Mouse (Mus musculus) heart, embryonic 14.5 days (tissue): ENCODE measurements around the gene Cdkl4. TPM values are rescaled to one million over a fixed set of nuclear protein-coding genes. Genes with fewer than 3 reads are reported as not detected.

Experiments
- ATAC-seq: fragments of 200-750 bp; cut with Nextera tagmentation; 2 replicates; pipeline ENCODE4 v1.8.0; 2017; ENCODE audit warnings: low read depth, moderate TSS enrichment; ENCODE audit not compliant: insufficient number of reproducible peaks, insufficient read depth, low FRiP score
- H3K27ac ChIP-seq, 2 experiments: fragments of 200-500 bp in 1 of 2; fragments of 300-500 bp in 1 of 2; sonication (generic) in 1 of 2; replicated peaks in 1 of 2; 2 replicates each; pipeline ENCODE4 v1.5.1; 2012 to 2014; ENCODE audit warnings: low read depth in 2 of 2, low read length in 2 of 2, control low read depth in 1 of 2, mild to moderate bottlenecking in 1 of 2, mixed read lengths in 1 of 2; ENCODE audit not compliant: control insufficient read depth in 1 of 2, insufficient read depth in 1 of 2
- H3K27me3 ChIP-seq: fragments of 300-500 bp; sonication (generic); 2 replicates; pipeline ENCODE4 v1.6.1; 2014; ENCODE audit warnings: mild to moderate bottlenecking, low read length, control low read depth; ENCODE audit not compliant: control insufficient read depth, insufficient read depth
- H3K36me3 ChIP-seq: fragments of 300-500 bp; sonication (generic); 2 replicates; pipeline ENCODE4 v1.6.1; 2014; ENCODE audit warnings: mild to moderate bottlenecking, control low read depth, low read length, mixed read lengths; ENCODE audit not compliant: control insufficient read depth, insufficient read depth
- H3K4me1 ChIP-seq, 2 experiments: fragments of 200-500 bp in 1 of 2; fragments of 300-500 bp in 1 of 2; sonication (generic) in 1 of 2; 2 replicates each; pipeline ENCODE4 v1.6.1; 2012 to 2014; ENCODE audit warnings: low read length in 2 of 2, control low read depth in 1 of 2, mixed read lengths in 1 of 2; ENCODE audit not compliant: control insufficient read depth in 2 of 2, insufficient read depth in 2 of 2
- H3K4me2 ChIP-seq: fragments of 300-500 bp; sonication (generic); 2 replicates; pipeline ENCODE4 v1.6.1; 2014; ENCODE audit warnings: mild to moderate bottlenecking, low read length
- H3K4me3 ChIP-seq, 2 experiments: fragments of 200-500 bp in 1 of 2; fragments of 300-500 bp in 1 of 2; sonication (generic) in 1 of 2; 2 replicates each; pipeline ENCODE4 v1.5.1; 2012 to 2014; ENCODE audit warnings: low read length in 2 of 2, mild to moderate bottlenecking in 2 of 2, control low read depth in 1 of 2, low read depth in 1 of 2, moderate library complexity in 1 of 2; ENCODE audit not compliant: control insufficient read depth in 1 of 2, insufficient read depth in 1 of 2
- H3K9ac ChIP-seq: fragments of 300-500 bp; sonication (generic); 2 replicates; pipeline ENCODE4 v1.6.1; 2014; ENCODE audit warnings: mild to moderate bottlenecking, low read length
- H3K9me3 ChIP-seq: fragments of 300-500 bp; sonication (generic); 2 replicates; pipeline ENCODE4 v1.6.1; 2016; ENCODE audit warnings: low read length, control low read depth; ENCODE audit not compliant: control insufficient read depth
- WGBS: fragments of 180-500 bp; shearing (Covaris S2); extraction: QIAGEN DNeasy Blood & Tissue Kit; methylation state at CpG from one replicate; pipeline ENCODE4 v1.1.7; 2014; 5-methylcytosine and 5-hydroxymethylcytosine counted together
- polyA plus RNA-seq: library from polyadenylated mRNA; unstranded; fragments of >200 nt; fragmentation: Nextera tagmentation; extraction: Ambion mirVana; gene quantifications from 2 replicates; pipeline ENCODE4 v1.2.1, GENCODE M21; 2014

The Cdkl4 gene
- polyA plus RNA-seq, 1 experiment from 2014 or later = not detected

DNA sequence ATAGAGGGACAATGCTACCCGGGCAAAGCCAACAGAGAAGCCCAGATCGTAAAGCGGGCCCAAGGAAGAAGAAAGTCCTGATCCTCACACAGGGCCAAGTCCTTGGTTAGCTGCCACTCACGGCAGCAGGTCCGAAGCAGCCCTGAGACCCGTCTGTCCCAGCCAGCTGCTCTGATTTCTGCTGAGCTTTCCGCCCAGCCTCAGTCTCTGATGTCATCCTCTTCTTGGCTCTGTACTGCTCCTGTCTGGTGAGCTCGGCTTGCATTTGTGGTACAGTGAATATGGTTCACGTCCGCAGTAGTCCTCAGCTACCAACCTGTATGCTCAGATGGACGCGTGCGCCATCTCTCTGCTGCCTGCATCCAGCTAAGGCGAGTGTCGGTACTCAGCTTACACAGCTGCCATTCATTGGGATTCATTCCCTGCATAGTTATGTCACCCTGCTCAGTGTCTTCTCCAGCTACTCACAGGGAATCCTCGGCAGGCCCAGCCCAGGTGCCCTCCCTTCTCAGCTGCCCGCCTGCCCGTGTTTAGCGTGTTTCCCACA is 25.5 kb upstream of the Cdkl4 start:
- H3K27me3 ChIP-seq = no peaks in the 10 kb centered on the region
- no peak for ATAC-seq
- H3K9ac ChIP-seq = no peak overlapping the region
- H3K4me2 ChIP-seq = no peak overlapping the region
- WGBS = 90% methylated on average over 19 of the region's 19 CpGs
- no peak overlapping the region for H3K27ac ChIP-seq
- peaks cover 4% of the 10 kb centered on the region; the same call in 1 of the 2 replicates for H3K9me3 ChIP-seq
- no peak overlapping the region for H3K4me3 ChIP-seq
- H3K4me1 ChIP-seq = no peaks in the 10 kb centered on the region
- H3K36me3 ChIP-seq = peaks cover 92% of the 10 kb centered on the region

DNA sequence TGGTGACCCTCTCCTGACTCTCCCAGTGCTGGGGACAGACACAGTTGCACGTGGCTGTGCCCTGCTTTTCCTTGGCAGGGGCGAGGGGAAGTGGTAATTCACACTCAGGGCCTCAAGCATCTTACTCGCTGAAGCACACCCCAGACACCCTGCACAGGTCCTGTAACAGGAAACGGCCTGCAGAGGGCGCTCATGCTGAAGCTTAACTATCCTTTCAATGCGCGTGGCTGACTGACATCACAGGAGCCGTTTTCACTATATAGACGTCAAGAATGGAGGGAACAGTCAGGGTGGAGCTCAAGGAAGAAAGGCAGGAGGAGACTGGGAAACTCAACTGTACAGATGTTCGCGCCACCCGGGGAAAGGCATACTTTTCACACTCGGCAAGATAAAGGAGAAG is 23.8 kb upstream of the Cdkl4 start:
- H3K27ac ChIP-seq = no peak overlapping the region
- no peak for ATAC-seq

DNA sequence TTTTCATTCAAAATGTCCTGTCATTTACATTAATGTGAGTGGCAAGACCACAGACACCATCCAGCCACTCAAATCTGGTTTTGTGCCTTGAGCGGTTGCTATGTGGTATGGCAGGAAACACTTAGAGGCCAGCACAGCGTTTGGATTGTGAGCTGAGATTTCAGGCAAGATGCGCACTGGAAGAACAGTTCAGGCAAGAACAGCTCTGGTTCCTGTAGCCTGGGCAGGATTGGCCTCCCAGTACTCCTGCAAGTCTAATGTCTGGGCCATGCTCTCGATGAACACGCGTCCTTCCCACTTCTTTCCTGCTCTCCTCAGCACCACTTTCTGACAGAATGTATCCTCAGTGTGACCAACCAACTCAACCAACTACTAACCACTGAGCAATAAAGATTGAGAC is 5.4 kb upstream of the Cdkl4 start:
- H3K36me3 ChIP-seq = peaks cover 70% of the 10 kb centered on the region
- WGBS = 89% methylated on average over 6 of the region's 6 CpGs
- H3K27ac ChIP-seq = no peak overlapping the region
- H3K9me3 ChIP-seq = no peaks in the 10 kb centered on the region
- H3K9ac ChIP-seq = no peak overlapping the region
- no peak for ATAC-seq
- H3K4me2 ChIP-seq = no peak overlapping the region
- no peaks in the 10 kb centered on the region for H3K4me1 ChIP-seq
- H3K4me3 ChIP-seq = no peak overlapping the region
- no peaks in the 10 kb centered on the region for H3K27me3 ChIP-seq

More for the DNA sequence above, 23.8 kb upstream of the Cdkl4 start:
- H3K4me3 ChIP-seq = no peak overlapping the region
- no peaks in the 10 kb centered on the region for H3K4me1 ChIP-seq
- WGBS = 66% methylated on average over 13 of the region's 13 CpGs
- H3K9me3 ChIP-seq = peaks cover 4% of the 10 kb centered on the region; the same call in 1 of the 2 replicates
- H3K4me2 ChIP-seq = no peak overlapping the region
- peaks cover 93% of the 10 kb centered on the region for H3K36me3 ChIP-seq
- no peak overlapping the region for H3K9ac ChIP-seq
- no peaks in the 10 kb centered on the region for H3K27me3 ChIP-seq

DNA sequence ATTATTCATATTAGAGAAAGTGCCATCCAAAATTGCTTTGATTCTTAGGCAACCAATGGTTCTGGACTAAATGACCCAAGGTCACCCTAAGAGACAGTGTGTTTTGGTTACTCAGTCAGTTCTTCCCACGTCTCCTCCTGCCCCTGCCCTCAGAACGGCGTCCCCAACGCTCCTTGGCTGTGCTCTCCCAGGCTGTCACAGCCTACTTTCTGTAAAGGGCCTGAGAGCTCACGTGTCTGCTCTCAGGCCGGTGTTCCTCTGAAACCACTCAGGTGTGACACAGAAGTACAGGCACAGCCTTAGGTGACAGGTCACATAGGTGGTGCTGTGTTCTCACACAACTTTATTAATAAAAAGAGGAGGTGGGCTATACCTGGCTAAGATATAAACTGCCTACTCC is 2.3 kb upstream of the Cdkl4 start:
- H3K27ac ChIP-seq = no peak overlapping the region
- no peaks in the 10 kb centered on the region for H3K9me3 ChIP-seq
- no peaks in the 10 kb centered on the region for H3K27me3 ChIP-seq
- no peak overlapping the region for H3K4me3 ChIP-seq
- WGBS = 75% methylated on average over 6 of the region's 6 CpGs
- no peak overlapping the region for H3K4me2 ChIP-seq
- H3K9ac ChIP-seq = no peak overlapping the region
- ATAC-seq = no peak
- peaks cover 51% of the 10 kb centered on the region for H3K36me3 ChIP-seq
- peaks cover 0 to 5% of the 10 kb centered on the region in 2 experiments; a peak in 3 of 4 replicates for H3K4me1 ChIP-seq

DNA sequence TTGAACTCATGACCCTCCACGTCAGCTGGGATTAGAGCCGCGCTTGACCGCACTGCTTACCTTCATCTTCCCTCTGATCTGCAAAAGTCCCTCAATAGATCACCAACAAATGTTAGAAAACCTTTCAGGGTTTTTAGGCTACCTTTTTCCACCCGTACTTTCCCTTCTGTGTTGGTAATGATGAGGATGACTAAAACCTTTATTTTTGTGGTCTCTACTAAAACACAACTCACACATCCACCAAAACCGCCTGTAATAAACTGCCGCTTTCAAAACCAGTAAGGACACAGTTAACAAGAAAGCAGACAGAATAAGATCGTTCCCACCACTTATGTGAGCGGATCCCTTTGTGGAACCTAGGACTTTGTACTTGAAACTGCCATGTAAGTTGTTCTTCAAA is 1.5 kb upstream of the Cdkl4 start:
- Histone ChIP-seq H3K9ac (no peak overlapping the region), H3K4me3 (no peak overlapping the region), H3K27ac (no peak overlapping the region), H3K9me3 (no peaks in the 10 kb centered on the region), H3K4me2 (no peak overlapping the region), H3K4me1 (peaks cover 0 to 5% of the 10 kb centered on the region in 2 experiments; a peak in 3 of 4 replicates), H3K27me3 (no peaks in the 10 kb centered on the region), H3K36me3 (peaks cover 44% of the 10 kb centered on the region)
- 86% methylated on average over 9 of the region's 9 CpGs for WGBS
- ATAC-seq = no peak

DNA sequence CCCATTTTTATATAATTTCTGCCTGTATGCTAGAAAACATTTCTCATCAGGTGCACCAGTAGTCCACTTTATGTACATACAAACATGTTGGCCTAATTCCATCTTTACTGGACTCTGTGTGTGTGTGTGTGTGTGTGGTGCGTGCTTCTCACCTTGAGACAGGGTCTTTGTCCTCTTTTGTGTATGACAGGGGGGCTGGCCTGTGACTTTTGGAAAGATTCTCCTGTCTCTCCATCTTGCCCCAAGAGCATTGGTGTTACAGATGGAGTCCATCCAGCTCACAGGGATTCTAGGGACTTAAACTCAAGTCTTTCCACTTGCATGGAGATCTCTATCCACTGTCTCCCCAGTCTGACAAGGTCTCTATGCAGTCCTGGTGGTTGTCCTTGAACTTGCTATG is 428 bp upstream of the Cdkl4 start:
- Histone ChIP-seq H3K36me3 (peaks cover 33% of the 10 kb centered on the region), H3K9me3 (no peaks in the 10 kb centered on the region), H3K4me1 (peaks cover 0 to 5% of the 10 kb centered on the region in 2 experiments; a peak in 3 of 4 replicates), H3K27ac (no peak overlapping the region), H3K27me3 (no peaks in the 10 kb centered on the region), H3K4me3 (no peak overlapping the region), H3K9ac (no peak overlapping the region), H3K4me2 (no peak overlapping the region)
- 88% methylated on average over 1 of the region's 1 CpGs for WGBS
- ATAC-seq = no peak

DNA sequence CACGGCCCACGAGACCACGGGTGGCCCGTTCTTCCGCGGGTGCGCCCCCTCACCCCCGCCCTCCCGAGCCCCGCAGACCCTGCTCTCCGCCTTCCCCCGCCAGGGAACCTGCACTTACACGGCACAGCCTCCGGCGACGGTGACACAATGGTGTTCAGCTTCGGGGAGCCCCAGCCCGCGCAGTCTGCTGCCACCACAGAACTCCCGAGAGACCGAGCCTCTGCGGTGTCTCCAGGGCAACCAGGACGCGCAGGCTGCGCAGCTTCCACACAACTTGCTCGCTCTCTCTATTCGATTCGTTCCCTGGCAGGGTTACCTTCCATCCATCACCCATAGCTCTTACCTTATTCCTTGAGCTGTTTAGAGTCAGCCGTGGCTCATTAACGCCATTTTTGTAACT is 399 bp downstream of the Cdkl4 start:
- peak overlapping the region; percentile 80 for H3K4me2 ChIP-seq
- H3K27ac ChIP-seq = no peak overlapping the region
- H3K9me3 ChIP-seq = no peaks in the 10 kb centered on the region
- peak overlapping the region; percentile 39 to 52 for H3K4me3 ChIP-seq
- H3K27me3 ChIP-seq = no peaks in the 10 kb centered on the region
- ATAC-seq = no peak
- peaks cover 25% of the 10 kb centered on the region for H3K36me3 ChIP-seq
- H3K4me1 ChIP-seq = peaks cover 0 to 5% of the 10 kb centered on the region in 2 experiments; a peak in 3 of 4 replicates
- WGBS = under 1% methylated on average over 30 of the region's 30 CpGs
- H3K9ac ChIP-seq = peak overlapping the region; percentile 59

DNA sequence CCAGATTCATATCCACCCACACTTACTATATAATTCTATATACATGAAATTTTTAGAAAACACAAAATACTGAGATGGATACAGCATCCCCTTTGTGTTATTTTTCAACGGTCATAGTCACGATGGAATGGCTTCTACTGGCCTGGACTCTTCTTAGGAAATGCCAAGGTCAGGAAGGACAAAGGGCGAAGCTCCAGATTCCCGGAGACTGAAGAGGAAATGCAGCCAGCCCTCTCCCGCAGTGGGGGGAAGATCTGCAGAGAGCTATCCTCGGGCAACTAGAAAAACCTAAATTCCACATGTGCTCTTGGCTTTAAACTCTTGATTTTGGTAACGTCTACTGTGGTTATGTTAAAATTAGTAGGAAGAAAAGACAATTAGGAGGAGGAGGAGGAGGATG is 2.6 kb downstream of the Cdkl4 start:
- Histone ChIP-seq H3K4me1 (peaks cover 0 to 5% of the 10 kb centered on the region in 2 experiments; a peak in 3 of 4 replicates), H3K9me3 (no peaks in the 10 kb centered on the region), H3K4me2 (no peak overlapping the region), H3K36me3 (peaks cover 5% of the 10 kb centered on the region), H3K27me3 (no peaks in the 10 kb centered on the region), H3K9ac (no peak overlapping the region), H3K27ac (no peak overlapping the region), H3K4me3 (no peak overlapping the region)
- ATAC-seq = no peak
- WGBS = 55% methylated on average over 7 of the region's 7 CpGs
